Mouse (Mus musculus): Measurements from ENCODE around the gene Dnaja1. TPM values are rescaled to one million over a fixed set of nuclear protein-coding genes. Genes with fewer than 3 reads are reported as not detected.

The Dnaja1 gene
- polyA plus RNA-seq, 1 experiment from 2014 or later, result 546 TPM

MicroRNAs within 50 kb of the gene (microRNA counts, 519-probe panel; counts per million panel counts)
- 684 counts per million, percentile 72 among the panel's probes with 10 or more counts for microRNA mmu-miR-207

Small RNAs within 50 kb of the gene (microRNA-seq; reads per million reads assigned to microRNA genes)
- not detected for gene Mir207

Other genes starting within 250 kb of the Dnaja1 start
- 0.20 and 0.21 TPM in 2 replicates for gene Tmem215, start 250.0 kb upstream of the Dnaja1 start, polyA plus RNA-seq (2016; fragmentation: Nextera tagmentation; extraction: Ambion mirVana)
- 35.4 and 39.6 TPM in 2 replicates for gene Aptx, start 19.0 kb upstream of the Dnaja1 start, polyA plus RNA-seq (2016; fragmentation: Nextera tagmentation; extraction: Ambion mirVana)
- gene Smu1, start 35.8 kb downstream of the Dnaja1 start, polyA plus RNA-seq (2016; fragmentation: Nextera tagmentation; extraction: Ambion mirVana), result 186 and 189 TPM in 2 replicates
- gene B4galt1, start 131.9 kb downstream of the Dnaja1 start, polyA plus RNA-seq (2016; fragmentation: Nextera tagmentation; extraction: Ambion mirVana), result 23.6 and 29.9 TPM in 2 replicates
- gene Spink4, start 197.9 kb downstream of the Dnaja1 start, polyA plus RNA-seq (2016; fragmentation: Nextera tagmentation; extraction: Ambion mirVana), result not detected in 2 replicates
- gene Bag1, start 226.1 kb downstream of the Dnaja1 start, polyA plus RNA-seq (2016; fragmentation: Nextera tagmentation; extraction: Ambion mirVana), result 225 and 227 TPM in 2 replicates
- gene Chmp5, start 226.3 kb downstream of the Dnaja1 start, polyA plus RNA-seq (2016; fragmentation: Nextera tagmentation; extraction: Ambion mirVana), result 85.9 and 92.7 TPM in 2 replicates
- 101 and 109 TPM in 2 replicates for gene Nfx1, start 248.8 kb downstream of the Dnaja1 start, polyA plus RNA-seq (2016; fragmentation: Nextera tagmentation; extraction: Ambion mirVana)